Mouse (Mus musculus): ENCODE data around the gene Arhgap18. TPM values are rescaled to one million over a fixed set of nuclear protein-coding genes. Genes with fewer than 3 reads are reported as not detected.

The Arhgap18 gene
- polyA plus RNA-seq (2015; fragmentation: Nextera tagmentation; extraction: Ambion mirVana) = 13.9 and 14.7 TPM in 2 replicates

- peak within 1 kb of the TSS; percentile 43; the same call in 1 of the 2 replicates for H3K9ac ChIP-seq (ENCODE audit: low read depth, low read length)
- WGBS = 66% methylated on average over 11 of the region's 11 CpGs
- peak; percentile 69 for ATAC-seq
- H3K4me3 ChIP-seq (ENCODE audit: low read depth, low read length) = peak within 1 kb of the TSS; percentile 3; the same call in 1 of the 2 replicates
- H3K4me2 ChIP-seq (ENCODE audit: low read length) = peak within 1 kb of the TSS; percentile 40
- no peaks in the 10 kb centered on the region for H3K36me3 ChIP-seq (ENCODE audit: control insufficient read depth, insufficient read depth, low read length)
- H3K9me3 ChIP-seq (replicated peaks; ENCODE audit: control insufficient read depth, low read length, poor library complexity, severe bottlenecking) = no peaks in the 10 kb centered on the region
- H3K27ac ChIP-seq (ENCODE audit: low read length) = peak within 1 kb of the TSS; percentile 86
- H3K4me1 ChIP-seq (ENCODE audit: control insufficient read depth, insufficient read depth, low read length) = peaks cover 5% of the 10 kb centered on the region
- no peaks in the 10 kb centered on the region for H3K27me3 ChIP-seq (ENCODE audit: control insufficient read depth, insufficient read depth, low read depth, low read length)
Measured at GRCm38 (mm10) chr10:26752929-26753567, at the start of gene Arhgap18. Arhgap18 (plus strand) TSS chr10:26753421.

DNA sequence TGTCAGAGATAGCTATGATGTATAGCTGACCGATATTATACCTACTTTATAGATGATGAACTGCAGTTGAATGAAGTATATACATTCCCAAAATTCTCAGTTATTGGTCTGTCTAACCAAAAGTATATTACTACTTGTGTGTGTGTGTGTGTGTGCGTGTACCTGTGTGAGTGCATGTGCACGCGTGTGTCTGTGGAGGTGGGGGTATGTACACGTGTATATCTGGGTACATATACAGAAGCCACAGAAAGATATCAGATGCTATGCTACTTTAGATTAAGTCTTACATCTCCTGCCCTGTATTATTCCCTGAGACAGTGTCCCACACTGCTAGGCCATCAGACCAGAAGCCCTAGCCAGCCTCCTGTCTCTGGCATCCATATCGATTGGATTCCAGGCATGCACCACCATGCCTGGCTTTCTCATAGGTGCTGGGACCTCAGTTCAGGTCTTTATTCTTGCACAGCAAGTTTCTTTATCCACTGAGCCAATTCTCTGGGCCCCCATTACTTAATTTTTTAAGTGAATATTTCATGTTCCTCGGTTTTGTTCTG is 42.7 kb upstream of the Arhgap18 start:
- 93% methylated on average over 7 of the region's 7 CpGs for WGBS
- Histone ChIP-seq H3K4me1 (ENCODE audit: control insufficient read depth, insufficient read depth, low read length) (peaks cover 2% of the 10 kb centered on the region; the same call in 1 of the 2 replicates), H3K27ac (ENCODE audit: low read length) (0 out of 2 replicates have a peak overlapping the region, but pooled peaks have one; percentile 49), H3K9me3 (replicated peaks; ENCODE audit: control insufficient read depth, low read length, poor library complexity, severe bottlenecking) (no peaks in the 10 kb centered on the region), H3K27me3 (ENCODE audit: control insufficient read depth, insufficient read depth, low read depth, low read length) (no peaks in the 10 kb centered on the region), H3K36me3 (ENCODE audit: control insufficient read depth, insufficient read depth, low read length) (no peaks in the 10 kb centered on the region), H3K4me2 (ENCODE audit: low read length) (no peak overlapping the region), H3K4me3 (ENCODE audit: low read depth, low read length) (no peak overlapping the region), H3K9ac (ENCODE audit: low read depth, low read length) (no peak overlapping the region)
- ATAC-seq = peak; percentile 53; the same call in 1 of the 2 replicates

DNA sequence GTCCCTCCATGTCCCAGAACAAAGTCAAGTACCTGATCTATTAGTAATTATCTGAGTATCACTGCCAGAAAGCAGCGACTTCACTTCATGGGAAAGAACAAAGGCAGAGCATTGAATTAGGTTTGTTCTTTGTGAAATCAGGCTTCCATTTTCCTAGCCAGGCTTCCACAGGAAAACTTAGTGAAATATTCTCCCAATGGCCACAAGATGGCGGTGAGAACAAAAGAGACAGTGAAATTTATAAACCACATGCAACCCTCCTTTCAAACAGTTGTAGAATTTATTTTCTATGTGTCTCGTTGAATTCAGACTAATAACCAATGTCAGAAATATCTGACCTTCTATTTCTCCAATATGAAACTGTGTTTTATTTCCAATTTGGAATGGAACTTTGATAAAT is 42.2 kb upstream of the Arhgap18 start:
- no peak overlapping the region for H3K4me2 ChIP-seq (ENCODE audit: low read length)
- H3K4me1 ChIP-seq (ENCODE audit: control insufficient read depth, insufficient read depth, low read length) = peaks cover 2% of the 10 kb centered on the region; the same call in 1 of the 2 replicates
- no peaks in the 10 kb centered on the region for H3K9me3 ChIP-seq (replicated peaks; ENCODE audit: control insufficient read depth, low read length, poor library complexity, severe bottlenecking)
- WGBS = under 1% methylated on average over 3 of the region's 3 CpGs
- no peak overlapping the region for H3K9ac ChIP-seq (ENCODE audit: low read depth, low read length)
- 0 out of 2 replicates have a peak overlapping the region, but pooled peaks have one; percentile 49 for H3K27ac ChIP-seq (ENCODE audit: low read length)
- no peak overlapping the region for H3K4me3 ChIP-seq (ENCODE audit: low read depth, low read length)
- peak; percentile 61; the same call in 1 of the 2 replicates for ATAC-seq
- H3K36me3 ChIP-seq (ENCODE audit: control insufficient read depth, insufficient read depth, low read length) = no peaks in the 10 kb centered on the region
- H3K27me3 ChIP-seq (ENCODE audit: control insufficient read depth, insufficient read depth, low read depth, low read length) = no peaks in the 10 kb centered on the region

DNA sequence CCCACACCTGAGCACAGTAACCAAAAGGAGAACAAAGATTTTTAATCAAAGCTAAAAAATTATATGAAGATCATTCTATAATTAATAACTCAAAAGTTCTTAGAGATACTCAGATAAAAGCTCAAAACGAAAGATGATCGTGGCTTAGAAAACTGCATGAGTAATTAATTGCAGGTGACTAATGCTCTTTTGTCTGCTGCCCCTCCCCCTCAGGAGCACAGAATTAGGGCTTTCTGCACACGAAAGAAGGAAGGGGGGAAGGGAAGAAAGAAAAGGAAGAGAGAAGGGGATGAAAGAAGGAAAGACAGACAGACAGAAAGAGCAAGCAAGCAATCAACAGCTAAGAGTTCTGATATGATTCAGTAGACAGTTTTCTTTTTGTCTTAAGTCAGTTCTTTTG is 39.2 kb upstream of the Arhgap18 start:
- no peak overlapping the region for H3K27ac ChIP-seq (ENCODE audit: low read length)
- H3K4me2 ChIP-seq (ENCODE audit: low read length) = no peak overlapping the region
- H3K4me3 ChIP-seq (ENCODE audit: low read depth, low read length) = no peak overlapping the region
- no peaks in the 10 kb centered on the region for H3K27me3 ChIP-seq (ENCODE audit: control insufficient read depth, insufficient read depth, low read depth, low read length)
- H3K9me3 ChIP-seq (replicated peaks; ENCODE audit: control insufficient read depth, low read length, poor library complexity, severe bottlenecking) = no peaks in the 10 kb centered on the region
- ATAC-seq = no peak
- peaks cover 2% of the 10 kb centered on the region; the same call in 1 of the 2 replicates for H3K4me1 ChIP-seq (ENCODE audit: control insufficient read depth, insufficient read depth, low read length)
- H3K9ac ChIP-seq (ENCODE audit: low read depth, low read length) = no peak overlapping the region
- no peaks in the 10 kb centered on the region for H3K36me3 ChIP-seq (ENCODE audit: control insufficient read depth, insufficient read depth, low read length)
- WGBS = 39% methylated on average over 3 of the region's 3 CpGs

DNA sequence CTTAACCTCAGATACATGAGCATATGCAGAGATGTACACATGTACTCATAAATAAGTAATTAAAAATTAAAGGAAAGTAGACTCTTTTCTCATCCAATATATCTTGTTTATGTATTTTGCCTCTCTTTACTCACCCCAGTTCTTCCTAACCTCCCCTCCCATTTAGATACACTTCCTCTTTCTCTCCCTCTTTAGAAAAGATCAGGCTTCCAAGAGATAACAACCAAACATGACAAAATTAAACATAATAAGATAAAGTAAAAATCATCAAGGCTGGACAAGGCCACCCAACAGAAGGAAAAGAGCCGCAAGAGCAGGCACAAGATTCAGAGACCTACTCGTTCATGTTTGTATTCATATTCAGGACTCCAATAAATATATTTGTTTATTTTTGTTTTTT is 28.5 kb upstream of the Arhgap18 start:
- Histone ChIP-seq H3K9ac (ENCODE audit: low read depth, low read length) (no peak overlapping the region), H3K9me3 (replicated peaks; ENCODE audit: control insufficient read depth, low read length, poor library complexity, severe bottlenecking) (0 out of 2 replicates have a peak, but pooled peaks cover 4% of the 10 kb centered on the region), H3K36me3 (ENCODE audit: control insufficient read depth, insufficient read depth, low read length) (no peaks in the 10 kb centered on the region), H3K4me1 (ENCODE audit: control insufficient read depth, insufficient read depth, low read length) (no peaks in the 10 kb centered on the region), H3K4me2 (ENCODE audit: low read length) (no peak overlapping the region), H3K27ac (ENCODE audit: low read length) (no peak overlapping the region), H3K4me3 (ENCODE audit: low read depth, low read length) (no peak overlapping the region), H3K27me3 (ENCODE audit: control insufficient read depth, insufficient read depth, low read depth, low read length) (no peaks in the 10 kb centered on the region)
- WGBS = 93% methylated on average over 2 of the region's 2 CpGs
- no peak for ATAC-seq

DNA sequence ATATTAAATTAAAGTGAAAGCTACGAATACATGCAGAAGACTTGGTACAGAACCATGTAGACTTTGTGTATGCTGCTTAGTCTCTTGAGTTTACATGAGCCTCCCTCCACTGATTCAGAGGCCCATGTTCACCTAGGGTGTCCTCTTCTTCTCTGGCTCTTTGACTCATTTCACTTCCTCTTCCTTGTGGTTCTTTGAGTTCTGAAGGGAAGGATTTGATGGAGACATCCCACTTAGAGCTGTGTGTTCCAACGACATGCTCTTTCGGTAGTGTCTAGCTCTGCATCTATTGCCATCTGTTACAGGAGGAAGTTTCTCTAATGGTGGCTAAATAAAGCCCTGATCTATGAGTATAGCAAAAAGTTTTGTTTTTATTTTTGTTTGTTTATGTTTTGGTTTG is 28.0 kb upstream of the Arhgap18 start:
- WGBS = 91% methylated on average over 3 of the region's 3 CpGs
- Histone ChIP-seq H3K9ac (ENCODE audit: low read depth, low read length) (no peak overlapping the region), H3K36me3 (ENCODE audit: control insufficient read depth, insufficient read depth, low read length) (no peaks in the 10 kb centered on the region), H3K4me3 (ENCODE audit: low read depth, low read length) (no peak overlapping the region), H3K27me3 (ENCODE audit: control insufficient read depth, insufficient read depth, low read depth, low read length) (no peaks in the 10 kb centered on the region), H3K9me3 (replicated peaks; ENCODE audit: control insufficient read depth, low read length, poor library complexity, severe bottlenecking) (peaks cover 4% of the 10 kb centered on the region; the same call in 1 of the 2 replicates), H3K4me2 (ENCODE audit: low read length) (no peak overlapping the region), H3K4me1 (ENCODE audit: control insufficient read depth, insufficient read depth, low read length) (no peaks in the 10 kb centered on the region), H3K27ac (ENCODE audit: low read length) (no peak overlapping the region)
- ATAC-seq = no peak

GRCm38 (mm10) chr10:26750827-26751226 is 2.4 kb upstream of the Arhgap18 start:
- no peak overlapping the region for H3K9ac ChIP-seq (ENCODE audit: low read depth, low read length)
- H3K36me3 ChIP-seq (ENCODE audit: control insufficient read depth, insufficient read depth, low read length) = 0 out of 2 replicates have a peak, but pooled peaks cover 2% of the 10 kb centered on the region
- H3K4me2 ChIP-seq (ENCODE audit: low read length) = no peak overlapping the region
- H3K27me3 ChIP-seq (ENCODE audit: control insufficient read depth, insufficient read depth, low read depth, low read length) = no peaks in the 10 kb centered on the region
- H3K4me1 ChIP-seq (ENCODE audit: control insufficient read depth, insufficient read depth, low read length) = peaks cover 5% of the 10 kb centered on the region
- WGBS = 87% methylated on average over 3 of the region's 3 CpGs
- H3K9me3 ChIP-seq (replicated peaks; ENCODE audit: control insufficient read depth, low read length, poor library complexity, severe bottlenecking) = no peaks in the 10 kb centered on the region
- H3K4me3 ChIP-seq (ENCODE audit: low read depth, low read length) = no peak overlapping the region
- no peak overlapping the region for H3K27ac ChIP-seq (ENCODE audit: low read length)
- ATAC-seq = no peak

DNA sequence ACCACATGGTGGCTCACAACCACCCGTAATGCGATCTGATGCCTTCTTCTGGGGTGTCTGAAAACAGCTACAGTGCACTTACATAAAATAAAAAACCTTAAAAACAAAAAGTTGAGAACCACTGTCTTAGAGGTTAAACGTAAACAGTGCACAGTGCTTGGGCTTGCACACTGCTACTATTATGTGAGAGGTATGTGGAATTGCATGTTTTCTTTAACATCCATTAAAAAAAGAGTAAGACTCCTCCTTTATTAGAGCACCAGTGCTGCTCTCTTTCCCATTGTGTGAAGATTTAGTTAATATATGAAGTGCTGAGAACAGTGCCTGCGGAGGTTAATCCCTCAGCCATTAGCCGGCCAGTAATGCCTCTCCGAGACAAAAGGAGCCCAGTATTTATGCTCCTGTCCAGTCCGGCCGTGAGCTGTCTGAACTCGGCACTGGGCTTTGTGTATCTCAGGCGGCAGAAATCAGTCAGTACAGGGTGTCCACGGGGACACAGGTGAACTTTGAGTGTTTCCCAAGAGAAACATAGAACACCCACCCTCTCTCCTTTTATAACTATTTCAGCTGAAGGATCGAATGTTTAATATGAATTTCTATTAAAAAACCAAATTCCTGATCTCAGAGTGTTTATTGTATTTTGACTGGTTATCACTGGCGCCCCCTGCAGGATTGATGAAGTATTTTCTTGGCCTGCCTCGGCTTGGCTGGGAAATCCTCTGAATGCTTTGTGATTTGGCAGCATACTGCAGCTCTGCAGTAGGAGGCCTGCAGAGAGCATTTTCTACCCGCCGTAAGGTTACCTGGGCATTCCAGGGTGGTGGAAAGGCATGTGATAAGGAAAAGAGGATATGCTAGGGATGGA is 925 bp upstream of the Arhgap18 start:
- Histone ChIP-seq H3K27ac (ENCODE audit: low read length) (peak overlapping the region; percentile 86), H3K4me1 (ENCODE audit: control insufficient read depth, insufficient read depth, low read length) (peaks cover 5% of the 10 kb centered on the region), H3K27me3 (ENCODE audit: control insufficient read depth, insufficient read depth, low read depth, low read length) (no peaks in the 10 kb centered on the region), H3K36me3 (ENCODE audit: control insufficient read depth, insufficient read depth, low read length) (no peaks in the 10 kb centered on the region), H3K4me3 (ENCODE audit: low read depth, low read length) (peak overlapping the region; percentile 3; the same call in 1 of the 2 replicates), H3K9ac (ENCODE audit: low read depth, low read length) (peak overlapping the region; percentile 43; the same call in 1 of the 2 replicates), H3K9me3 (replicated peaks; ENCODE audit: control insufficient read depth, low read length, poor library complexity, severe bottlenecking) (no peaks in the 10 kb centered on the region), H3K4me2 (ENCODE audit: low read length) (peak overlapping the region; percentile 40)
- WGBS = 27% methylated on average over 16 of the region's 16 CpGs
- peak; percentile 77 for ATAC-seq
